Mouse (Mus musculus): ENCODE measurements at regions not wholly inside any gene's neighbourhood (a gene's known extent, or its start where the extent isn't known, plus 50 kb on each side); places are given as distances from the start of the nearest gene placed in this dataset.
"Not testable (repeated sequence)": the region's sequence is repeated elsewhere in the genome, so short reads cannot be mapped to it uniquely, and the experiment has no call there.

DNA sequence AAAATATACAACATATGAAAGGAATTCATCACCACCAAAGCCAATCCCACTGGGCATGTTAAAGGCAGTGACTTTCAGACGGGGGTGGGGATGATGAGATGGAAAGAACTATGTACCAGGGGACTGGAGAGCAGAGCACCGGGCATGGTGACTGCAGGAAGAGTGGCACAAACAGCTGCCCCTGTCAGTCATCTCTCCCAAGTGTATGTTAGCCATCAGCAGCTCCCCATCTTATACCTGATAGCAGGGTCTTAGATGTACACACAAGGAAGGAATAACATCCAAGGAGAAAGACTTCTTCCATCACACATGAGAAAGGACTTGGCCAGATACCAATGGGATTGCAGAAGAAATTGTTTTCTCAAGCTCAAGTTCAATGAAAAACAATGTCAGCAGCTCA is 257.2 kb downstream of the Nuak1 start:
- no peak for DNase-seq (ENCODE audit: low spot score in 2 of 2)

DNA sequence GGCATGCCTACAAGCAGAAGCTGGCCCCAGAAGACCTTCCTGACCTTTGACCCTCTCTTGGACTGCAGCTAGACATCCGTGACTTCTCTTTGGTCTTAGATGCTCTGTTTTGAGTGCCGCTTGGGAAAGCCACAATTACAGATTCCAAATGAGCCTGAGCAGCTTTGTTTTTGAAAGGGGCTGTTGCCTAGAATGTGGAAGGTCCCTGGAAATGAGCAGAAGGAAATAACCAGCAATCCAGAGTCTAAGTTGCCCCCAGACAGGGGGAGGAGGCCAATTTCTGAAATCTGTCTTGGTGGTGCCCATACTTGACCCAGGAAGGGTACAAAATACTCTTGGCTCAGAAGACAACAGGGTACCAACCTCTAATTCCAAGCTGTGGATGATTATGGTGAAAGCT is 253.9 kb downstream of the Nuak1 start:
- no peak for DNase-seq (ENCODE audit: low spot score in 2 of 2)

DNA sequence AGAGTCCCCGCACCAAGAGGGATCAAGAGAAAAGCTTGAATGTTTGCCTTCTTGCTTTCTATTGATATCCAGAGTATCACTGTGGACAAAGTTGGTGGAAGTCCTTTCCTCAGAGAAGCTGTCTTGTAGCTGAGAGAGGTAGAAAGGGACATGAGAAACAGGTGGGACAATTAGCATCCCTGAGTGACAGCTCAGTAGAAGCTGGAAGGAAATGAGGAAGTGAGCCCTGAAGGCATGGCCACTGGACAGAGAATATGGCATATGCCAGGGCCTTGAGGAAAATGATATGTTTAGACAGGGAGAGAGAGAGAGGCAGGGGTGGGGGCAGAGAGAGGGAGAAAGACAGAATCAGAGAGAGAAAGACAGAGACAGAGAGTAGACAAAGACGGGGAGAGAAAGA is 241.4 kb downstream of the Nuak1 start:
- no peak for DNase-seq (ENCODE audit: low spot score in 2 of 2)

DNA sequence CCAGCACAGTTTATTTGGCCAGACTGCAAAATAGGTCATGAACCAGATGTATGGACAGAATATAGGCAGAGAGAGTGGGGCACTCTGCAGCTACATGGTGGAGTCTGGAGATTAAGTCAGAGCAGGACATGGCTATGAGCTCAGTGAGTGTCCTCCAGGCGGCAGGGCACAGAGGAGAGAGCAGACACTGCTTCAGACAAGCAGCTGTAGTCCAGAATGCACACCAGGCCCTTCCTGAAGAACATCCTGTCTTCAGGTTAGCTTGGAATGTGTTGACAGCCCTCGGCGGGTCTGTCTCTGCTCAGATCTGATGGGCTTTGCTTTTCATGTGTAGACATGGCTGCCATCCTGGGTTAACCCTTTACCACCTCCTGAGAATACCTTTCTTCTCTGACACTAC is 238.6 kb downstream of the Nuak1 start:
- no peak for DNase-seq (ENCODE audit: low spot score in 2 of 2)

DNA sequence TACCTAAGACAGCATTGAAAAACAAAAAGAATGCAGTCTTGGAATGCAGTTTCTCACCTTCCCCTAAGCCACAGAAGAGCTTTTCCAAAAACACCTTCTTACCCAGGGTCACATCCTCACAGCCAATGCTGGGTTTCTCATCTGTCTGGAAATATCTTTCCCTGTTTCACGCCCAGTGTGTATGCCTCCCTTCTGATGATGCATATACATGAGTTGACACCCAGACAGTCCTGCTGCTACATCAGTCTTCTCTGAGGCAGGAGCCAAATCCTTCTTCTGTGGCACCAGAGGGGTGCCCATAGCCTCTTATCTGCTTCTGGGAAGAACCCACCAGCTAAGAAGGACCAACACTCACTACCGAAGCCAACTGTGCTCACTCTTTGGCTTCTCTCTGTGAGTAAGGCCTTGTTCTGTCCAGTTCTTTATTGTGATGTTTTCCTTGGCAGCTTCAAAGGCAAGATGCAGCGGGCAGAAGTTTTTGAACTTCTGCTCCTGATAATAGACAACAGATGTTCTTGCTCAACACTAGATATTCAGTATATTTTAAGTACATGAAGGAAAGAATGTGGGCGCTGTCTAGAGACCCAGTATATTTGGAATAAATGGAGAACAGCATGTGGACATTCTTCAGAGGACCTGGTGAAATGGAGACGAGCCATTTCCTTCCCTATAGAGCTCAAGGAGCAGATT is 228.2 kb downstream of the Nuak1 start:
- no peak for DNase-seq (ENCODE audit: low spot score in 2 of 2)

DNA sequence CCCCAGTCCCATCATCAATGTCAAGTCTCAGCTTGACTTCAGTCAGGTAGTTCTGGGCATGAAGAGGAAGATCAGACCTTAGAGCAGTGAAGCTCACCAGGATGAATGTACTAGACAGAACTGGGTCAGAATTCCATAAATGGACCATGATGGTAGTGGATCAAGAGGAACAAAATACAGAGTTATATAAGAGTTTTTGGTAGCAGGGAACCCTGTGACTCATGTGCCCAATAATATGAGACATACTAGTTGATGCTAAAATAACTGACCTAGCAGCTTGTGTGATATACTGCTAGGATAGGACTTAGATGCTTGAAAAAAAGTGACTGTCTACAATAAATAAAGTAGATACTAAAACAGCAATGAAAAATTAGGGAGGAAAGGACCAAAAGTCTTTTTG is 225.6 kb downstream of the Nuak1 start:
- DNase-seq (ENCODE audit: low spot score in 2 of 2) = no peak

DNA sequence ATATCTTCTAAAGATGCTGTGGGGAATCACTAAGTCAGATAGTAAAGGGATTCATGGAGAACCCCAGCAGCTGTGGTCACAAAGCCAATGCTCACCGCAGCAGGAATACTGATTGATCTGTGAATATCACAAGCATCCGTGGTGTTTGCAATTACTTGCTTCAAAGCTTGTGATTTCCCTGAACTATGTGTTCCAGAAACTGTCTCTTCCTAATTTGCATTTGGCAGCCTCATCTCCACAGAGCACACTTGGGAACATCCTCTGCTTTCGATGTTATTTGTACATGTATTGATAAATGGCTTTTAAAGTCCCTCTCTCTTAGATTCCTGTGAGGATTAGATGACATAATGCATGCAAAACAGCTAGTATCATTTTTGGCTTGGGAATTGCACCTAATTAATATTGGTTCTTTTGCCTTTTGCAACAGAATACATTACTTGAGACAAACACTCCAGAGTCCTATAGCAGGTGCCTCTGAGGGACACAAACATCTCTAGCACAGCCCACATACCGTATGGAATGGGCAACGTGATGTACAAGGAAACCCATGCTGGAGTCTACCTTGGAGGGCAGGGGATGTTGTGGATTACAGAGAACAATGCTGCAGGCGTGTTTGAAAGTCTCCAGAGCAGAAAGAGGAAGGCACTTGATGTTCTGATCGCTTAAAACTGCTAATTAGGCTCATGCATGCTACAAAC is 211.0 kb downstream of the Nuak1 start:
- DNase-seq (ENCODE audit: low spot score in 2 of 2) = no peak

DNA sequence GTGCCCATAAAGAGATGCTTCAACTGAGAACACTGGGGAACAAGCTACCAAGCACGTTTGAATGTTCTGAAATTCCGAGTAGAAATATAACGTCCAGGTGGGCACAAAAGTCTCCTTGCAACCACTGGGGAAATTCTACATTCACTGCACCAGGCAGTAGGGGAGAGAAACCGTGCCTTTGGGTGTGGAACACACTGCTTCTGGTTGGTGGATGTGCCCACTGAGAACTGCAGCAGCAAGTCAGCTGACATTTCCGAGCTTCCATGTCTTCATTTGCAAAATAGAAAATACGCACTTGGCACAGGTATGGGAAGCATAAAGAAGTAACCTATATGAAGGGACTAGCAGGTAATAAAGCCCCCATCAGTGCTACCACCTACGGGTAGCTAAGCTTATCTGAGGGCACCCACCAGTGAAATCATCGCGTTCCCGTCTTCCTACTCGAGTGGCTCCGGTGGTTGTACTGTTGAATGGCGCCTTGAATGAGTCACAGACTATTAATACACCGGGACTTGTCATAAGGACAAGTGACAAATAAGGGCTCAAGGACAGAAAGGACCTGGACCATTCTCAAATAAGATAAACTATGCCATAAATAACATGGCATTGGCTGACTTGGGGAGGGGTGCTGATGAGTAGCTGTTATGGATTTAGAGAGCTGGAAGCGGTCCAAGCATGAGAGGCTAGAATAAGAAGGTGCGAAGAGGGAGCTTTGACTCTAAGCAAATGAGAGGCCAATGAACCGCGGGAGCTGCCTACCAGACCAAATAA is 210.2 kb downstream of the Nuak1 start:
- DNase-seq (ENCODE audit: low spot score in 2 of 2) = no peak

DNA sequence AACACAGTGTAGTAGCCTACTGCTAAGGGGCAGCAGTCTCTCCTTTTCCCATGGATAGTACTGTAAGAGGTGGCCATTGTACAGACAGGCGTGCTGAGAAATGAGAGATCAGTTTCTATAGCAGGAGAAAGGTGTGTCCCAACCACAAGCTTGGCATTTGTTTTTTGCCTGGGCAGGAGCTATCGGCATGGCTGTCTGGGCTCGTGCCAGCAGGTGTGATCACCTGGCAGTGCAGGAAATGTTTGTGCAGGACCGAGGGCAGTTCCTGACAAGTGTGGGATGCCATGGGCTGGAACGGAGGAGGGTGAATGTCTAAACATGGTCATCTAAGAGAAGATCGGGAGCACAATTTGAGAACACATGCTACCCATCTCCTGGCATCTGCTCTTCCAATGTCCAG is 205.4 kb downstream of the Nuak1 start:
- no peak for DNase-seq (ENCODE audit: low spot score in 2 of 2)

DNA sequence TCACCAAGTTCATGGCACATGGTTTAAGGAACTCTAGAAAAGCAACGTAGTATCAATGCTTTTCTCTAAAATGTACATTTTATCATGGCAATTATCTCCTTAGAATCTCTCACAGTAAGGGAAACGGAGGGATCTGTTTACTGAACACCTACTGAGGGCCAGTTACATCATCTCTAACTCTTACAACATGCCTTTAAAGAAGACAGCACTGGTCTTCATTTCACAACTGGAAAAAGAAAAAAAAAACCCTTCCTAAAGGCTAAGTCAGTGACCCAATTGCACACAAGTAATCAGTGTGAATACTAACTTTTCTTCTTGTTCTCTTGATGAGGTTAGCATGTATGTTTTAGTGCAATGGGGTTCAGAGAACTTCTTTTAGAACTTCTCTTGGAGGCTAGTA is 204.2 kb downstream of the Nuak1 start:
- DNase-seq (ENCODE audit: low spot score in 2 of 2) = no peak

DNA sequence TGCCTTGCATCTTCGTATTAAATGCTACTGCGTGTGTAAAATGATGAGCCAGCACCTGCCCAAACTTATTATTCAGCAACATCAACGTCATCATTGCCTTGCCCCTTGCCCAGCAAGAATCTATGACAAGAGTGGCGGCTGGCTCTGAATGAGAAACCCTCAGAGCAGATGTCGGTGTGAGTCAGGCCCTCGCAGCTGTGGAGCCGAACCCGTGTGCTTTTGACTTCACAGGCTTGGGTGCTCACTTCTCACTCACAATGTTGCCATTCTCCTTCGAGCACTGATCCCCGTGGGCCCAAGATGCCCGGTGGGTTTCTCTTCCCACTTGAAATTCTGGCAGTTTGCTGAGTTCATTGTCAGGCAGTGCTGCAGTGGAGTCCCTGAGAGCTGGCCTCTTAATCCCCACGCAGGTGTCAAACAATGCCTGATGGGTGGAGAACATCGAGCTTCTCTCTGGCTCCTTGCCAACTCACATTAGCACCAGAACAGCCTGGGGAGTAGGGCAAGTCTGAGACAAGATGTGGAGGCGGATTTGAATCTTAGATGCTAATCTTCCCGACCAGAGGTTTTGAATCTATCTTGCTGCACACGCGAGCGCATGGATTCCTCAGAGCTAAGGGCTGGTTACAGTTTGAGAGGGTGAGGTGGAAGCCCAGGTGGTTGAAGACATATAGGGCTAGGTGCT is 202.0 kb downstream of the Nuak1 start:
- no peak for DNase-seq (ENCODE audit: low spot score in 2 of 2)

DNA sequence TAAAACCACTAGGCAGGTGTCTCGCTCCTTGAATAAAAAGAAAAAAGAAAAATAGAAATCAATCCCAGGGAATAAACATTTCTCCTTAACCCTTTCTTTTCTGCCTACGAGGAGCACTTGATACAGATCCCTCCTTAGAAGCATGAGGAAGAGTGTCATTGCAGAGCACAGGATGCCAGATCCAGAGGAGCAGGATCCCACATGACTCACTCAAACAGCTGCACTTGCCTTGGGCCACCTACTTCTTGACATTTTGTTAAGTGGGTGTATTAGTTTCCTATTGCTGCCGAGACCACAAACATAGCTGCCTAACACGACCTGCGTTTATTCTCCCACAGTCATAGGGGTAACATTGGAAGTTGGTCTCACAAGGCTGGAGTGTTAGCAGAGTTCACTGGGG is 197.1 kb downstream of the Nuak1 start:
- no peak for DNase-seq (ENCODE audit: low spot score in 2 of 2)

DNA sequence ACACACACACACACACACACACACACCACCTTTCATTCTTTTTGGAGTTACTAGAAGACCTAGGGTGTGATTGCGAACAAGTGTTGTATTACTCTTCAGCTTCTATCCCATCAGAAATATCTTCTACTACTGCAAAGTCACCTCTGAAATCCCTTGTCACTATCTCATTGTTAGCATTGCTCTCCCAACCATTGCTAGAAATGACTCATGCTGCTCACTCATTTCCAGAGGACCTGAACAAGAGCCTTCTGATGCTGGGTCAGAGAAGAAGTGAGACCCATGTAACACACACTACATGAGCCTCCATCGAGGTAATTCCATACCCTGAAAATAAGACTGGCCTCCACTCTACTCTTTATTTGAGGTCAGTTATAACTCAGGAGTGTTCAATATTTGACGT is 191.1 kb downstream of the Nuak1 start:
- DNase-seq (ENCODE audit: low spot score in 2 of 2) = no peak

DNA sequence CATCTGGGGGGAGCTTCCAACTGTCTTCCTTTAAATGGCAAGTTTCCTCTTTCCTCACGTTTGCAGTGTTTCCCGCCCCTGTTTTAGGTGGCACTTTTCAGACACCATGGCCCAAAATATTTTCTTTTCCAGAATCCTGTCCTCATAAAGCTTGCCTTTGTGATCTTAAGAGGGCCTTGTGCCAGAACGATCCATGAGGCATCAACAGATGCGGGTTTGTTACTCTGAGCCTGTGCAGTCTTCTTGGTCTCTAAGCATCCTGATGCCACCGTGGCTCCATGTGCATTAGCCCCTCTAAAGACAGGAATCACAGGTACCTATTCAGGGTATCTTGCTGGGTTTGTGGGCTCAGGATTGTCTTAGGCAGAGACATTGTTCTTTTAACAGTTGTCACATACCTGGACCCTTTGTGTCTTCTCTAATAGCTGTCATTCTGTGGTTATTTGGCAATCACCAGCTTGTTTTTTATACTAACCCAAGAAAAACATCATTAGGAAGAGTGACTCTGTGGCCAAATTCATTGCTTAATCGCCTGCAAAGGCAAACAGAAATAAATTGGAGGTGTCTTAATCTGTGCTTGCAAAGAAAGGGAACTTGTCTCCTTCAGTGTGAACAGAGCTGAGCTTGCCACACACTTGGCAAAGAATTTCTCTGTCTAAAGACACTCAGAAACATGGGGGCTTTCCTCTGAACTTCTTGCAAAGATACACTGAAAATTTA is 179.3 kb downstream of the Nuak1 start:
- no peak for DNase-seq (ENCODE audit: low spot score in 2 of 2)

DNA sequence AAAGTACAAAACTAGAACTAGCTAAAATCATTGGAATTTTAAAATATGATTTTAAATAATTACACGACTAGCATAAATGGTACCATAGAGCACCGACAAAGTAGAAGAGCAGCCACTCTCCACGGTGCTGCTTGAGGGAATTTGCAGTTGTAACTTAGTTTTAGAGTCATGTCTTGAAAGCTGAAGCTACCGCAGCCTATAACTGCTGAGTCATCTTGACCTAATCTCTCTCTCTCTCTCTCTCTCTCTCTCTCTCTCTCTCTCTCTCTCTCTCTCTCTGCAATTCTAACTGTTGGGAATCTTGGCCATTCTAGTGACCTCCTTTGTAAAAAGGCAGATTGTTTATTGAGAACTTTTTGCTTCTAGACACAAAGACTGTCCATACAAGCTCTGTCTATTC is 177.5 kb downstream of the Nuak1 start:
- no peak for DNase-seq (ENCODE audit: low spot score in 2 of 2)

DNA sequence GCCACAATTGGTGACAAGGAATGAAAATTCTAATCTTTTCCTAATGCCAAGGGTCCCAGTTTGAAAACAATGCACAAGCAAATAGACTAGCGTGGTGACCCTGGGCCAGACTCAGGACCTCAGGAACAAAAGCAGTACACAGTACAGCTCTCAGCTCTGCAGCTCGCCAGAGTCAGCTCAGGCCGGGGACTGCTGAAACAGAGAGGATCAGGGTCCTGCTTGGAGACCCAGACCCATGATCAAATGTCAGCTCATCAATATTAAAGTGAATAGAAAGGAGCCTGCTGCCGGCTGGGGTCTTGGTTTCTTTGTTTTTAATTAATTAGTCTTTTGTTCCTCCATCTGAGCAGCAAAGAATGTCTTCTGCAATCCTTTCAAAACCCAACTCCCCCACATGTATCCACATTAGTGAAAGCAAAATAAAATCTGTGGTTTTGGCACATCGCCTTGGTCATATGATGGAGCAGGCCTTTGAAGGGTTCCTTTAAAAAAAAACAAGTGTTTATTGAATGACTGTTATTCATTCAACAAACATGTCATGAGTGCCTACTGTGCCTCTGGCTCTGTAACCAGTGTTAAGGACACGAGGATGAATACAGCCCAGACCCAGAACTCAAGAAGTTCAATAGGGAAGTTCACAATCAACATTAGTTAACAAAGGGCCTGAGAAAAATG is 154.4 kb downstream of the Nuak1 start:
- no peak for DNase-seq (ENCODE audit: low spot score in 2 of 2)

DNA sequence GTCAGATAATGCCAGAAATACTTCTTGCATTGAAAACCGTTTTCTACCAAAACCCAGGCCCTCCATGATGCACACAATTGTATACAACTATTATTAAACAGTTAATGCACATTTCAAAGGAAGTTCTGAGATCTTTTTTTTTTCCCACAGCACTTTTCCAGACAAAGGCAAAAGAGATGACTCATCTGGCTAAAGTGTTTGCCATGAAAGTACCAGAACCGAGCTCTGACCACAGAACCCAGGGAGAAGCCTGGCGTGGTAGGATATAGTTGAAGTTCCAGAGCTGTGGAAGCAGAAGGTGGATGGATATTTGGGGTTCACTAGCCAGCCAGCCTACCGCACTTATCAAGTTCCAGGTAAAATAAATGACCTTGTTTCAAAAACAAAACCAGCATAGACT is 146.0 kb downstream of the Nuak1 start:
- DNase-seq (ENCODE audit: low spot score in 2 of 2) = no peak

DNA sequence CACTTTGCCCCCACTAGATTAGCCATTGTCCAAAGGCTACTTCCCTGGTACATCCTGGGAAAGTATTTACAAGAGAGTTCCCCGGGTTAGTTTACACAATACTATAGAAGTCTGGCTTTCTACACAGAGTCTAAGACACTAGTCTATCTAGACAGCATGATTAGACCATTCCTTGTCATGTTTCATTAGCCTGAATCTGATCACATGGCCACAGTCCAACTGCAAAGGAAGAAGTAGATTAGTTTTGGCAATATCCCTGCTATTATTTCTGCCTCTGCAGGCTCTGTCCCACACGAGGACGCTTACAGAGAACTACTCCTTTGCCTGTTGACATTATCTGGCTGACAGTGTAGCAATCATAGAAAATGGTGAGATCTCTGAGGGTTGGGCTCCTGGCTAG is 144.2 kb downstream of the Nuak1 start:
- no peak for DNase-seq (ENCODE audit: low spot score in 2 of 2)

DNA sequence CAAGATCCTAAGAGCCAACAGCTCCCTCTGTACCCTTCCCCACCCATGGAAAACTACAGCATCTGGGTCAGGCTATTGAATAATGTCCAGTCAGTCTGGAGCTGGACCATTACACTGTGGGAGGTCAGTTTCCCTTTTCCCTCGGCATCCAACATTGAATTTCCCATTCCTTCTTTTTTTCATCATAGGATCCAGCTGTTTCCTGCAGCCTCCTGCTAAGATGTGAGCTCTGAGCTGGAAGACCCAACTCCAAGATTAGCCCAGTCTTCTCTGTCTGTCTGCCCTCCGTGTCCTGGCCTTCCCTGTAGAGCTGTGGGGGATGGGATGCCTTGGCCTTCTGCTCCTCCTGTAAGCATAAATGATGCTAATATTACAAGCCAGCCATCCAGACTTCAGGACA is 138.8 kb downstream of the Nuak1 start:
- DNase-seq (ENCODE audit: low spot score in 2 of 2) = no peak

DNA sequence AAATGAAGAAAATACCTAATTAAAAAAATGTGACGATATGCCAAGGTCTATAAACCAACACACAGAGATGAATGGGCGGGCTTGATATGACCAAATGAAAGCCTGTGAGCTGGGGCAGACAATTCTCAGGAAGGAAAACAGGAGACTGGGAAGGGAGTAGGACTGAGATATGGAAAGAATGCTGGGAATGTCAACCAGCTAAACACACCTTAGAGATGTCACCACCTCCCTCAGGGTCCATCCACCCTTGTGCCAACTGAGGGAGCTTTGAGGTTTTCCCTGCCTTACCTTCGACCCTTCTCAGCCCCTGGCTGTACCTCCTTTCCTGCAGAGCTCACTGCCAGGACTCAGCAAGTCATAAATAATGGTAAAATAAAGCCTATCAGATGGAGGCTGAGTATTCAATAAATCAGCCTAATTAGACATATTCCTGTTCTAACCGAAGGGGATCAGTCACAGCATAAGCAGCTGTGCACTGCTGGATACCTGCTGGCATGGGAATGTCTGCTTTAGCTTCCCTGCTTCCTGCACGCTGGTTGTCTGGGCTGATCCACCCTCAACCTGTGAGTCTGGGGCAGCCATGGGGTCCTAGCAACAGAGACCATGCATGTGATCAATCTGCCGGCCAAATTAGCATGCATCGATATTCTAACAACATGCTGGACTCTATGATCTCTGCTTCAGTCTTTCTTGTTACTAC is 137.4 kb downstream of the Nuak1 start:
- no peak for DNase-seq (ENCODE audit: low spot score in 2 of 2)

DNA sequence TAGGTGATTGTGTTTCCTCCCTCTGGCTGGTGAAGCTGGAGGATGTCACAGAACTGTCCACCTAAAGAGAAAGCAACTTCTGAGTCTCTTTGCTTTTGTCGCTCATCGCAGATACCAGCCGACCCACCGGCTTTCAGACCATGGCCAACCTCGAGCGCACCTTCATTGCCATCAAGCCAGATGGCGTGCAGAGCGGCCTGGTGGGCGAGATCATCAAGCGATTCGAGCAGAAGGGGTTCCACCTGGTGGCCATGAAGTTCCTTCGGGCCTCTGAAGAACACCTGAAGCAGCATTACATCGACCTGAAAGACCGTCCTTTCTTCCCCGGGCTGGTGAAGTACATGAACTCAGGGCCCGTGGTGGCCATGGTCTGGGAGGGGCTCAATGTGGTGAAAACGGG is 131.7 kb downstream of the Nuak1 start:
- DNase-seq (ENCODE audit: low spot score in 2 of 2) = not testable (repeated sequence)
